Mouse (Mus musculus) neural tube, embryonic 15.5 days (tissue): ENCODE measurements at regions not wholly inside any gene's neighbourhood (a gene's known extent, or its start where the extent isn't known, plus 50 kb on each side); places are given as distances from the start of the nearest gene placed in this dataset.
A peak's percentile ranks its signal among the peaks of the same experiment; 100 is the strongest.

ENCODE experiments used
- ATAC-seq: fragments of 200-750 bp; cut with Nextera tagmentation; 2 replicates; pipeline ENCODE4 v1.8.0; 2017; ENCODE audit warnings: mild to moderate bottlenecking, moderate TSS enrichment, moderate library complexity; ENCODE audit not compliant: low FRiP score
- H3K27ac ChIP-seq: fragments of 300-500 bp; sonication (generic); replicated peaks from 2 replicates; pipeline ENCODE4 v1.5.1; 2015; ENCODE audit warnings: mild to moderate bottlenecking, inconsistent platforms
- H3K27me3 ChIP-seq: fragments of 300-500 bp; sonication (generic); replicated peaks from 2 replicates; pipeline ENCODE4 v1.6.1; 2015; ENCODE audit warnings: inconsistent platforms
- H3K36me3 ChIP-seq: fragments of 300-500 bp; sonication (generic); 2 replicates; pipeline ENCODE4 v1.6.1; 2015; ENCODE audit warnings: inconsistent platforms
- H3K4me1 ChIP-seq: fragments of 300-500 bp; sonication (generic); 2 replicates; pipeline ENCODE4 v1.6.1; 2015; ENCODE audit warnings: inconsistent platforms
- H3K4me2 ChIP-seq: fragments of 300-500 bp; sonication (generic); 2 replicates; pipeline ENCODE4 v1.6.1; 2015; ENCODE audit warnings: inconsistent platforms, mild to moderate bottlenecking, moderate library complexity
- H3K4me3 ChIP-seq: fragments of 300-500 bp; sonication (generic); replicated peaks from 2 replicates; pipeline ENCODE4 v1.5.1; 2015; ENCODE audit warnings: mild to moderate bottlenecking, inconsistent platforms
- H3K9ac ChIP-seq: fragments of 300-500 bp; sonication (generic); replicated peaks from 2 replicates; pipeline ENCODE4 v1.6.1; 2015; ENCODE audit warnings: mild to moderate bottlenecking, inconsistent platforms
- H3K9me3 ChIP-seq: fragments of 300-500 bp; sonication (generic); replicated peaks from 2 replicates; pipeline ENCODE4 v1.6.1; 2016; ENCODE audit warnings: inconsistent platforms
- WGBS: fragments of 180-500 bp; shearing (Covaris S2); methylation state at CpG from one replicate; pipeline ENCODE4 v1.1.7; 2015; ENCODE audit warnings: mixed read lengths; 5-methylcytosine and 5-hydroxymethylcytosine counted together

- Histone ChIP-seq H3K36me3 (no peaks in the 10 kb centered on the region), H3K4me3 (no peak overlapping the region), H3K27ac (no peak overlapping the region), H3K9ac (no peak overlapping the region), H3K9me3 (no peaks in the 10 kb centered on the region), H3K4me1 (no peaks in the 10 kb centered on the region), H3K4me2 (no peak overlapping the region), H3K27me3 (no peaks in the 10 kb centered on the region)
- no peak for ATAC-seq
- WGBS, result 83% methylated on average over 1 of the region's 1 CpGs
These were observed 193.4 kb upstream of the Man1a start for GRCm38 (mm10) chr10:54269785-54270184.

DNA sequence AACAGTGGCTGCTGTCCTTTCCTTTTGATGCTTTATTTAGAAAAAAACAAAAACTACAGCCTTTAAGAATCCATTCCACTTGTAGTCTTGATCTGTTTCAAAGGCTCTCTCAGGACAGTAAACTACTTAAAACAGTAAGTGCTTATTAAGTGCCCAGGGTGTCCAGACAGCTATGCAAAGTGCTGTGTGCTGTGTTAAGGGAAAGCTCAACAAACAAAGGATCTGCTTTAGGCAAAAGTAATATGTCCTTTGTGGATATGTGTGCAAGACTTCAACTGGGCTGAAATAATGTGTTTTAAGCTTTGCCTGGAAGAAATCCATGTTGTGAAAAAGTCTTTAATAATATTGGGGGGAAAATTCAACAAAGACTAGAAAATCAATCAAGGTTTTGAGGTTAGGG is 192.9 kb upstream of the Man1a start:
- no peak for ATAC-seq
- no peaks in the 10 kb centered on the region for H3K27me3 ChIP-seq

DNA sequence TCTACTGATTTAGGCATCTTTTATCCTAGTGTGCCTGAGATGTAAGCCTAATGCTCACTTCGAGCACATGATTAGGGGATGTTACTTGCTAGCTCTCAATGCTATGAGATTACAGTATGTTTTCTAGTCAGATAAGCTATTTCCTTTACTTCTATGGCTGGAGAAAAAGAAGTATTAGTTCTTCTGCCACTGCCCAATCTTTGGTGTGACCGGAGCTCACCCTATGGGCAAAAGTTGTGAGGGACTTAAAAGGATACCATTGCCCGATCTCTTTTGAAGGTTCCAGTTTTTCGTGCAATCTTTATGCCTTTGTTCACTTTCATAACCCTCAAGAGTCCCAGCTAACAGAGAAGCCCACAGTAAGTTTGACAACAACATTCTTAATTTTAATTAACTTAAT is 190.2 kb upstream of the Man1a start:
- no peak overlapping the region for H3K27ac ChIP-seq
- H3K9me3 ChIP-seq, result no peaks in the 10 kb centered on the region
- no peak overlapping the region for H3K9ac ChIP-seq
- no peak overlapping the region for H3K4me2 ChIP-seq
- no peaks in the 10 kb centered on the region for H3K4me1 ChIP-seq
- no peak overlapping the region for H3K4me3 ChIP-seq
- no peak for ATAC-seq
- 97% methylated on average over 4 of the region's 4 CpGs for WGBS
- H3K27me3 ChIP-seq, result no peaks in the 10 kb centered on the region
- no peaks in the 10 kb centered on the region for H3K36me3 ChIP-seq

More for the DNA sequence above, 192.9 kb upstream of the Man1a start:
- no peaks in the 10 kb centered on the region for H3K9me3 ChIP-seq
- H3K27ac ChIP-seq, result no peak overlapping the region
- H3K4me2 ChIP-seq, result no peak overlapping the region
- no peaks in the 10 kb centered on the region for H3K4me1 ChIP-seq
- H3K36me3 ChIP-seq, result no peaks in the 10 kb centered on the region
- H3K4me3 ChIP-seq, result no peak overlapping the region
- H3K9ac ChIP-seq, result no peak overlapping the region

GRCm38 (mm10) chr10:54254874-54255641 is 178.6 kb upstream of the Man1a start:
- Histone ChIP-seq H3K4me2 (no peak overlapping the region), H3K27ac (no peak overlapping the region), H3K4me3 (no peak overlapping the region), H3K9ac (no peak overlapping the region), H3K36me3 (no peaks in the 10 kb centered on the region), H3K4me1 (no peaks in the 10 kb centered on the region), H3K9me3 (no peaks in the 10 kb centered on the region), H3K27me3 (no peaks in the 10 kb centered on the region)
- ATAC-seq, result no peak
- 88% methylated on average over 1 of the region's 1 CpGs for WGBS

- H3K27ac ChIP-seq, result no peak overlapping the region
- H3K9me3 ChIP-seq, result no peaks in the 10 kb centered on the region
- no peaks in the 10 kb centered on the region for H3K36me3 ChIP-seq
- H3K9ac ChIP-seq, result no peak overlapping the region
- H3K4me3 ChIP-seq, result no peak overlapping the region
- no peaks in the 10 kb centered on the region for H3K27me3 ChIP-seq
- no peak overlapping the region for H3K4me2 ChIP-seq
- ATAC-seq, result no peak
- no peaks in the 10 kb centered on the region for H3K4me1 ChIP-seq
These were observed 168.6 kb upstream of the Man1a start for GRCm38 (mm10) chr10:54244995-54245394.

DNA sequence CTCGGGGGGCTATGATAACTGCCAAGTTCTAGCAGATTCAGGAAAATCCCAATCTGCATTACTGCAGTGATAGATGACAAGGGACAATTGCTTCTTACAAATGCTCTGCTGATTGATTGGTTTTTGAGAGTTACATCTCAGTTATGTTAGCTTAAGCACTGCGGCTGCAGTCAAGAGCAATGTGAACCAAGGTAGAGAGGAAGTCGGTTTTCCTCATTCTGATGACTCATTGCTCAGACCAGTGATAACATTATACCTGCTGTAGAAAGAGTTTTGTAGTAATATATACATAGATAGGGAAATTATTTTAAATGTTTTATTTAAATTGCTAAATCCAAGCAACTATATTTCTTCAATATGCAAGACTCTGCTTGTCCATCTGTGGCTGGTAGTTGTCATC is 126.0 kb upstream of the Man1a start:
- no peaks in the 10 kb centered on the region for H3K4me1 ChIP-seq
- H3K4me2 ChIP-seq, result no peak overlapping the region
- H3K27ac ChIP-seq, result no peak overlapping the region
- ATAC-seq, result no peak
- no peaks in the 10 kb centered on the region for H3K36me3 ChIP-seq
- H3K9me3 ChIP-seq, result no peaks in the 10 kb centered on the region
- WGBS, result 84% methylated on average over 3 of the region's 3 CpGs
- no peak overlapping the region for H3K9ac ChIP-seq
- no peaks in the 10 kb centered on the region for H3K27me3 ChIP-seq
- no peak overlapping the region for H3K4me3 ChIP-seq

DNA sequence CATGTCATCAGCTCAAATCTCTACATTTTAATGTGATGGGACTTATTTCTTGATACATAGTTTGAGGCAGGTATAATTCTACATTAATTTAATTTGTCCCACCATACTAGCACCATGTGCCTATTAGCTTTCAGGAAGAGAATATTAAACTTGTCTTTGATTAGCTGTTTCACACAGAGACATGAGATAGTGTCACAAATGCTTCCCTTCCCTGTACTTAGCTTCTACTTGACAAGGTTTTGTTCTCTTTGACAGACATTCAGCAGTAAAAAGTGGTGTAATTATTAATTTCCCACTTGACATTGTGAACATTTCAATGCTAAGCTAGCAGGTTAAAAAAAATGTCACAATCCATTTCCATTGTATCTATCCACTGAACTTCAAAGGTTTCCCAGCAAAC is 125.3 kb upstream of the Man1a start:
- no peak for ATAC-seq
- Histone ChIP-seq H3K4me1 (no peaks in the 10 kb centered on the region), H3K9me3 (no peaks in the 10 kb centered on the region), H3K9ac (no peak overlapping the region), H3K27me3 (no peaks in the 10 kb centered on the region), H3K4me2 (no peak overlapping the region), H3K36me3 (no peaks in the 10 kb centered on the region), H3K27ac (no peak overlapping the region), H3K4me3 (no peak overlapping the region)

GRCm38 (mm10) chr10:54182670-54183069 is 106.3 kb upstream of the Man1a start:
- no peak overlapping the region for H3K9ac ChIP-seq
- H3K27me3 ChIP-seq, result no peaks in the 10 kb centered on the region
- 65% methylated on average over 1 of the region's 1 CpGs for WGBS
- no peaks in the 10 kb centered on the region for H3K36me3 ChIP-seq
- no peak overlapping the region for H3K27ac ChIP-seq
- H3K4me2 ChIP-seq, result no peak overlapping the region
- no peaks in the 10 kb centered on the region for H3K9me3 ChIP-seq
- no peak overlapping the region for H3K4me3 ChIP-seq
- no peak for ATAC-seq
- no peaks in the 10 kb centered on the region for H3K4me1 ChIP-seq

DNA sequence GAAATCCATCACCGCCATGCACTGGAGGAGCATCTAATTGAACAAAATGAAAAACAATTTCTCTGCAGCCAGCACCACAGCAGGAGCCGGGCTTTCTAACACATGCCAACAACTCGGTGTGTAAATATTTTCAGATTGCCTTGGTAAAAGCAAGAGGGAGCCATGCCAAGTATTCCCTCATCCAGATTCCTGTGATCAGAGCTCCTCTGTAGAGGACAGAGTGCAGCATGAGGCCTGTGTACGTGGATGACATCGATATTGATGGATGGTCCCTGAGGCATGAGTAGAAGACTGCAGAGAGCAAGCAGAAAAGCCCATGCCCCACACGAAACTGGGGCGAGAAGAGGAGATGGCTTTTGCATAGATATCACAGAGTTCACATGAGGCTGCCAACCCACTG is 92.9 kb upstream of the Man1a start:
- Histone ChIP-seq H3K4me2 (no peak overlapping the region), H3K9me3 (no peaks in the 10 kb centered on the region), H3K4me1 (peaks cover 7% of the 10 kb centered on the region; the same call in 1 of the 2 replicates), H3K4me3 (no peak overlapping the region), H3K27ac (no peak overlapping the region), H3K36me3 (no peaks in the 10 kb centered on the region), H3K27me3 (no peaks in the 10 kb centered on the region), H3K9ac (no peak overlapping the region)
- WGBS, result 48% methylated on average over 7 of the region's 7 CpGs
- peak; percentile 70 for ATAC-seq

- ATAC-seq, result no peak
- H3K27ac ChIP-seq, result no peak overlapping the region
- WGBS, result 82% methylated on average over 11 of the region's 11 CpGs
- no peaks in the 10 kb centered on the region for H3K36me3 ChIP-seq
- H3K4me1 ChIP-seq, result no peaks in the 10 kb centered on the region
- no peaks in the 10 kb centered on the region for H3K27me3 ChIP-seq
- no peaks in the 10 kb centered on the region for H3K9me3 ChIP-seq
- H3K4me2 ChIP-seq, result no peak overlapping the region
- H3K4me3 ChIP-seq, result no peak overlapping the region
- H3K9ac ChIP-seq, result no peak overlapping the region
These were observed 84.8 kb upstream of the Man1a start for GRCm38 (mm10) chr10:54161091-54161742.

DNA sequence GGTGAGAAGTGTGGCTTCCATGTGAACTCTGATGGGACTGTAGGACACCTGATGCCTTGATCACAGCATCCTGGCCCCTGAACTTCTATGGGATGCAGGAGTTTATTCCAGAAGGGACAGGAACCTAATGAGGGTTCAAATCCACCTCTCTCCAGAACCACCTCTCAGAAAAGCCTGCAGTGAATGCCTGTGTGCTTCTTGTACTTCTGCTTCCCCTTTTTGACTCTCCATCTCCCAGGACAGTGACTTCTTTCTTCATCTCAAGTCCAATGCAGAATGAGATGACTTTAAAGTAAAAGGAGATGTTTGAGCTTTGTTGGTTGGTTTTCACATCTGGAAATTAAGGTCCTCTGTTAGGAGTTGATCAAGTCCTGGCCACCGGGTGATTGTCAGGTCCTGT is 77.5 kb upstream of the Man1a start:
- Histone ChIP-seq H3K27ac (no peak overlapping the region), H3K4me1 (no peaks in the 10 kb centered on the region), H3K4me2 (no peak overlapping the region), H3K36me3 (no peaks in the 10 kb centered on the region), H3K27me3 (no peaks in the 10 kb centered on the region), H3K9ac (no peak overlapping the region), H3K4me3 (no peak overlapping the region), H3K9me3 (no peaks in the 10 kb centered on the region)
- ATAC-seq, result no peak
- 90% methylated on average over 1 of the region's 1 CpGs for WGBS

- ATAC-seq, result no peak
- H3K4me3 ChIP-seq, result no peak overlapping the region
- 87% methylated on average over 3 of the region's 3 CpGs for WGBS
- H3K4me1 ChIP-seq, result no peaks in the 10 kb centered on the region
- no peak overlapping the region for H3K9ac ChIP-seq
- no peak overlapping the region for H3K27ac ChIP-seq
- no peaks in the 10 kb centered on the region for H3K36me3 ChIP-seq
- H3K9me3 ChIP-seq, result no peaks in the 10 kb centered on the region
- H3K27me3 ChIP-seq, result no peaks in the 10 kb centered on the region
- no peak overlapping the region for H3K4me2 ChIP-seq
These were observed 56.2 kb upstream of the Man1a start for GRCm38 (mm10) chr10:54132634-54133033.
